9 mouse cellular contexts compared by ENCODE assay signal in genomic region chr14:7853691-7854090, GRCm38 (mm10). TPM values are rescaled to one million over a fixed set of nuclear protein-coding genes. Genes with fewer than 3 reads are reported as not detected.
DNase-seq lines count a peak whose midpoint lies in the region; ATAC-seq and TF ChIP-seq lines count a peak whose summit lies in the region.
"Had no signal": no experiment of that assay in that cellular context is flagged by ENCODE, and none has a peak within 500 bp of the region (broad histone marks: within the 10 kb centered on the region; RNA-seq: fewer than 3 reads in every experiment).

No protein-coding gene starts in this region.

- intact Hi-C loops in heart, postnatal 10 days (cut with DNase I): no loop called here

- no peak overlapping the region for H3K4me2 ChIP-seq in hindbrain, embryonic 13.5 days
- H3K4me2 ChIP-seq in hindbrain, embryonic 11.5 days (replicated peaks; ENCODE audit: low read depth, low read length): no peak overlapping the region
- no peak overlapping the region for H3K4me2 ChIP-seq in embryonic facial prominence, embryonic 14.5 days (ENCODE audit: low read depth, low read length)
- H3K4me2 ChIP-seq in limb, embryonic 15.5 days: no peak overlapping the region
- no peak overlapping the region for H3K4me2 ChIP-seq in midbrain, postnatal 0 days (ENCODE audit: low read depth, low read length, poor library complexity, severe bottlenecking)
- H3K4me2 ChIP-seq: embryonic facial prominence, embryonic 13.5 days had no signal

- H3K27ac ChIP-seq in hindbrain, embryonic 13.5 days: 0 out of 2 replicates have a peak overlapping the region, but pooled peaks have one; percentile 35
- H3K27ac ChIP-seq in hindbrain, embryonic 11.5 days (ENCODE audit: low read depth, low read length): no peak overlapping the region
- H3K27ac ChIP-seq in embryonic facial prominence, embryonic 14.5 days (replicated peaks; ENCODE audit: low read depth, low read length): no peak overlapping the region
- peak overlapping the region; percentile 33 for H3K27ac ChIP-seq in limb, embryonic 15.5 days
- no peak overlapping the region for H3K27ac ChIP-seq in midbrain, postnatal 0 days (ENCODE audit: low read depth, low read length)

- no peaks in the 10 kb centered on the region for H3K36me3 ChIP-seq in hindbrain, embryonic 13.5 days
- H3K36me3 ChIP-seq in hindbrain, embryonic 11.5 days (ENCODE audit: control insufficient read depth, insufficient read depth, low read length): no peaks in the 10 kb centered on the region
- no peaks in the 10 kb centered on the region for H3K36me3 ChIP-seq in embryonic facial prominence, embryonic 14.5 days (ENCODE audit: control insufficient read depth, insufficient read depth, low read length)
- no peaks in the 10 kb centered on the region for H3K36me3 ChIP-seq in limb, embryonic 15.5 days
- no peaks in the 10 kb centered on the region for H3K36me3 ChIP-seq in midbrain, postnatal 0 days (ENCODE audit: insufficient read depth, low read length)
- H3K36me3 ChIP-seq: embryonic facial prominence, embryonic 13.5 days had no signal

- H3K4me3 ChIP-seq in hindbrain, embryonic 13.5 days: no peak overlapping the region
- H3K4me3 ChIP-seq in hindbrain, embryonic 11.5 days (ENCODE audit: low read depth, low read length): no peak overlapping the region
- H3K4me3 ChIP-seq in embryonic facial prominence, embryonic 14.5 days (ENCODE audit: low read depth, low read length): no peak overlapping the region
- no peak overlapping the region for H3K4me3 ChIP-seq in limb, embryonic 15.5 days
- H3K4me3 ChIP-seq in midbrain, postnatal 0 days (ENCODE audit: low read depth, low read length): no peak overlapping the region
- H3K4me3 ChIP-seq: embryonic facial prominence, embryonic 13.5 days had no signal

- no peaks in the 10 kb centered on the region for H3K27me3 ChIP-seq in hindbrain, embryonic 13.5 days
- H3K27me3 ChIP-seq in hindbrain, embryonic 11.5 days (ENCODE audit: control insufficient read depth, insufficient read depth, low read length): no peaks in the 10 kb centered on the region
- H3K27me3 ChIP-seq in embryonic facial prominence, embryonic 14.5 days (replicated peaks; ENCODE audit: control insufficient read depth, insufficient read depth, low read length): no peaks in the 10 kb centered on the region
- no peaks in the 10 kb centered on the region for H3K27me3 ChIP-seq in limb, embryonic 15.5 days
- no peaks in the 10 kb centered on the region for H3K27me3 ChIP-seq in midbrain, postnatal 0 days (ENCODE audit: insufficient read depth, low read length)
- H3K27me3 ChIP-seq: embryonic facial prominence, embryonic 13.5 days had no signal

- TF ChIP-seq CTCF in midbrain, postnatal 0 days (IDR thresholded peaks at IDR 0.05): no peak

- DNase-seq in hindbrain, embryonic 11.5 days (ENCODE audit: low spot score): no peak
- DNase-seq in embryonic facial prominence, embryonic 14.5 days (ENCODE audit: low spot score): peak; percentile 62
- peak; percentile 71 to 72 for DNase-seq in heart, postnatal 10 days
- peak; percentile 85 for DNase-seq in midbrain, postnatal 0 days (ENCODE audit: low spot score)
- no peak for DNase-seq in thymus, adult 18-20 months
- DNase-seq in natural killer cell, adult 2 months (ENCODE audit: low spot score in 2 of 2): no peak

- peaks cover 26% of the 10 kb centered on the region for H3K4me1 ChIP-seq in hindbrain, embryonic 13.5 days (replicated peaks)
- no peaks in the 10 kb centered on the region for H3K4me1 ChIP-seq in hindbrain, embryonic 11.5 days (replicated peaks; ENCODE audit: control insufficient read depth, insufficient read depth, low read length)
- peaks cover 46% of the 10 kb centered on the region for H3K4me1 ChIP-seq in embryonic facial prominence, embryonic 14.5 days (ENCODE audit: control insufficient read depth, insufficient read depth, low read length)
- peaks cover 77% of the 10 kb centered on the region for H3K4me1 ChIP-seq in limb, embryonic 15.5 days
- H3K4me1 ChIP-seq in midbrain, postnatal 0 days (ENCODE audit: insufficient read depth, low read length): peaks cover 6% of the 10 kb centered on the region

- H3K9me3 ChIP-seq in hindbrain, embryonic 13.5 days: no peaks in the 10 kb centered on the region
- H3K9me3 ChIP-seq in hindbrain, embryonic 11.5 days (ENCODE audit: control insufficient read depth, low read length): no peaks in the 10 kb centered on the region
- no peaks in the 10 kb centered on the region for H3K9me3 ChIP-seq in embryonic facial prominence, embryonic 14.5 days (ENCODE audit: control insufficient read depth, low read length)
- no peaks in the 10 kb centered on the region for H3K9me3 ChIP-seq in limb, embryonic 15.5 days
- no peaks in the 10 kb centered on the region for H3K9me3 ChIP-seq in midbrain, postnatal 0 days (ENCODE audit: low read length)
- H3K9me3 ChIP-seq: embryonic facial prominence, embryonic 13.5 days had no signal

- peak; percentile 73 for ATAC-seq in hindbrain, embryonic 13.5 days (ENCODE audit: low FRiP score)
- ATAC-seq in hindbrain, embryonic 11.5 days (ENCODE audit: low FRiP score): no peak
- ATAC-seq in embryonic facial prominence, embryonic 14.5 days (ENCODE audit: low read depth): peak; percentile 48; the same call in 1 of the 2 replicates
- ATAC-seq in limb, embryonic 15.5 days (ENCODE audit: insufficient number of reproducible peaks, low FRiP score, low TSS enrichment, low read depth): peak; percentile 62; the same call in 1 of the 2 replicates
- peak; percentile 74 for ATAC-seq in midbrain, postnatal 0 days (ENCODE audit: low FRiP score)

- H3K9ac ChIP-seq in hindbrain, embryonic 13.5 days: 0 out of 2 replicates have a peak overlapping the region, but pooled peaks have one; percentile 49
- no peak overlapping the region for H3K9ac ChIP-seq in hindbrain, embryonic 11.5 days (ENCODE audit: low read depth, low read length)
- H3K9ac ChIP-seq in embryonic facial prominence, embryonic 14.5 days (ENCODE audit: low read depth, low read length): no peak overlapping the region
- no peak overlapping the region for H3K9ac ChIP-seq in limb, embryonic 15.5 days
- H3K9ac ChIP-seq in midbrain, postnatal 0 days (replicated peaks; ENCODE audit: low read length, poor library complexity, severe bottlenecking): no peak overlapping the region
- H3K9ac ChIP-seq: embryonic facial prominence, embryonic 13.5 days had no signal

- 53% methylated on average over 11 of the region's 11 CpGs for WGBS in hindbrain, embryonic 13.5 days
- WGBS in hindbrain, embryonic 11.5 days: 65% methylated on average over 11 of the region's 11 CpGs
- whole genome bisulfite sequencing in embryonic facial prominence, embryonic 14.5 days: 52% methylated on average over 11 of the region's 11 CpGs
- 28% methylated on average over 11 of the region's 11 CpGs for WGBS in limb, embryonic 15.5 days
- WGBS in midbrain, postnatal 0 days: 36% methylated on average over 11 of the region's 11 CpGs

RNA-seq across cellular contexts. Expression of gene Flnb, which starts 35.9 kb away (rescaled TPM):
- polyA plus RNA-seq in hindbrain, embryonic 13.5 days (2015; fragmentation: Nextera tagmentation; extraction: Ambion mirVana): 6.5 and 7.4 TPM in 2 replicates
- 12.9 and 16.5 TPM in 2 replicates for polyA plus RNA-seq in hindbrain, embryonic 11.5 days (2014; fragmentation: Nextera tagmentation; extraction: Ambion mirVana)
- polyA plus RNA-seq in embryonic facial prominence, embryonic 14.5 days (2014; fragmentation: Nextera tagmentation; extraction: Ambion mirVana): 26.7 and 29.8 TPM in 2 replicates
- 10 to 100 TPM; 40.5 to 43.6 TPM for total RNA-seq in heart, postnatal 10 days (2021)
- polyA plus RNA-seq in limb, embryonic 15.5 days (2015; fragmentation: Nextera tagmentation; extraction: Ambion mirVana): 27.6 and 33.0 TPM in 2 replicates
- total RNA-seq in midbrain, postnatal 0 days (2014; rRNA removed): 23.7 and 34.3 TPM in 2 replicates
- polyA plus RNA-seq in midbrain, postnatal 0 days (2015; fragmentation: Nextera tagmentation; extraction: Ambion mirVana): 3.5 and 7.0 TPM in 2 replicates

Comparison
In these comparisons a context has a peak if more than half of its experiments do, and no peak if none do; other contexts are left out.
1. H3K27ac ChIP-seq: peak in hindbrain, embryonic 13.5 days (single experiment) and limb, embryonic 15.5 days (single experiment); none in hindbrain, embryonic 11.5 days (single experiment), embryonic facial prominence, embryonic 14.5 days (single experiment) and midbrain, postnatal 0 days (single experiment).
2. DNase-seq: peak in embryonic facial prominence, embryonic 14.5 days (single experiment), heart, postnatal 10 days (2 of 2) and midbrain, postnatal 0 days (single experiment); none in hindbrain, embryonic 11.5 days (single experiment), thymus, adult 18-20 months (0 of 2) and natural killer cell, adult 2 months (0 of 2).